Mouse (Mus musculus): ENCODE measurements at regions not wholly inside any gene's neighbourhood (a gene's known extent, or its start where the extent isn't known, plus 50 kb on each side); places are given as distances from the start of the nearest gene placed in this dataset.

GRCm38 (mm10) chr6:101525129-101525528 lies 147.4 kb upstream of the Pdzrn3 start:
- TF ChIP-seq POLR2A (IDR thresholded peaks at IDR 0.05; ENCODE audit: extremely low read depth, insufficient read depth, low read length) (no peak), CTCF (IDR thresholded peaks at IDR 0.05; ENCODE audit: low read depth, low read length) (no peak)
